Mouse (Mus musculus): Measurements from ENCODE around the gene Hist1h4f. TPM values are rescaled to one million over a fixed set of nuclear protein-coding genes. Genes with fewer than 3 reads are reported as not detected.
"Not testable (repeated sequence)": the region's sequence is repeated elsewhere in the genome, so short reads cannot be mapped to it uniquely, and the experiment has no call there.

Gene Hist1h4f
- polyA plus RNA-seq, 1 experiment from 2014 or later = not detected

GRCm38 (mm10) chr13:23537006-23537710 lies 14.3 kb downstream of the Hist1h4f start:
- Histone ChIP-seq H3K9ac (replicated peaks; ENCODE audit: low read depth, low read length) (no peak overlapping the region), H3K4me3 (replicated peaks; ENCODE audit: low read length) (peak overlapping the region; percentile 11; the same call in 1 of the 2 replicates)

GRCm38 (mm10) chr13:23536076-23536822 lies 15.2 kb downstream of the Hist1h4f start:
- H3K27ac ChIP-seq (ENCODE audit: low read length) = no peak overlapping the region
- WGBS = 17% methylated on average over 7 of the region's 7 CpGs
- H3K4me2 ChIP-seq (ENCODE audit: low read length) = peak overlapping the region; percentile 29
- H3K4me1 ChIP-seq (replicated peaks; ENCODE audit: control insufficient read depth, insufficient read depth, low read length) = peaks cover 36% of the 10 kb centered on the region
- H3K4me3 ChIP-seq (replicated peaks; ENCODE audit: low read length) = peak overlapping the region; percentile 30
- no peaks in the 10 kb centered on the region for H3K9me3 ChIP-seq (ENCODE audit: control insufficient read depth, low read length)
- no peaks in the 10 kb centered on the region for H3K36me3 ChIP-seq (ENCODE audit: control insufficient read depth, insufficient read depth)
- no peak for ATAC-seq
- no peaks in the 10 kb centered on the region for H3K27me3 ChIP-seq (replicated peaks; ENCODE audit: control insufficient read depth, insufficient read depth, low read length)
- H3K9ac ChIP-seq (replicated peaks; ENCODE audit: low read depth, low read length) = peak overlapping the region; percentile 39; the same call in 1 of the 2 replicates

More at GRCm38 (mm10) chr13:23537006-23537710, 14.3 kb downstream of the Hist1h4f start:
- WGBS = 81% methylated on average over 3 of the region's 3 CpGs
- no peak for ATAC-seq
- no peak overlapping the region for H3K27ac ChIP-seq (ENCODE audit: low read length)
- peaks cover 34% of the 10 kb centered on the region for H3K4me1 ChIP-seq (replicated peaks; ENCODE audit: control insufficient read depth, insufficient read depth, low read length)
- H3K4me2 ChIP-seq (ENCODE audit: low read length) = peak overlapping the region; percentile 38
- H3K36me3 ChIP-seq (ENCODE audit: control insufficient read depth, insufficient read depth) = no peaks in the 10 kb centered on the region
- H3K27me3 ChIP-seq (replicated peaks; ENCODE audit: control insufficient read depth, insufficient read depth, low read length) = no peaks in the 10 kb centered on the region
- H3K9me3 ChIP-seq (ENCODE audit: control insufficient read depth, low read length) = no peaks in the 10 kb centered on the region

GRCm38 (mm10) chr13:23535137-23536075 lies 16.0 kb downstream of the Hist1h4f start, which contains the start of gene Hist1h3g:
Gene Hist1h3g (plus strand): TSS chr13:23535422.
- peaks cover 36% of the 10 kb centered on the region for H3K4me1 ChIP-seq (replicated peaks; ENCODE audit: control insufficient read depth, insufficient read depth, low read length)
- H3K9me3 ChIP-seq (ENCODE audit: control insufficient read depth, low read length); H3K36me3 ChIP-seq (ENCODE audit: control insufficient read depth, insufficient read depth); H3K27me3 ChIP-seq (replicated peaks; ENCODE audit: control insufficient read depth, insufficient read depth, low read length): not testable (repeated sequence)
- H3K4me2 ChIP-seq (ENCODE audit: low read length) = peak within 1 kb of the TSS; percentile 78
- peak within 1 kb of the TSS; percentile 75 for H3K27ac ChIP-seq (ENCODE audit: low read length)
- H3K9ac ChIP-seq (replicated peaks; ENCODE audit: low read depth, low read length) = peak within 1 kb of the TSS; percentile 39
- peak within 1 kb of the TSS; percentile 55 for H3K4me3 ChIP-seq (replicated peaks; ENCODE audit: low read length)
- peak; percentile 91 for ATAC-seq
- under 1% methylated on average over 48 of the region's 62 CpGs for WGBS

GRCm38 (mm10) chr13:23534368-23535131 lies 16.9 kb downstream of the Hist1h4f start:
- Histone ChIP-seq H3K4me2 (ENCODE audit: low read length) (peak overlapping the region; percentile 78), H3K9ac (replicated peaks; ENCODE audit: low read depth, low read length) (peak overlapping the region; percentile 35), H3K4me3 (replicated peaks; ENCODE audit: low read length) (peak overlapping the region; percentile 55), H3K27me3 (replicated peaks; ENCODE audit: control insufficient read depth, insufficient read depth, low read length) (no peaks in the 10 kb centered on the region), H3K9me3 (ENCODE audit: control insufficient read depth, low read length) (no peaks in the 10 kb centered on the region), H3K4me1 (replicated peaks; ENCODE audit: control insufficient read depth, insufficient read depth, low read length) (peaks cover 36% of the 10 kb centered on the region), H3K36me3 (ENCODE audit: control insufficient read depth, insufficient read depth) (no peaks in the 10 kb centered on the region), H3K27ac (ENCODE audit: low read length) (peak overlapping the region; percentile 75)
- ATAC-seq = no peak
- under 1% methylated on average over 15 of the region's 15 CpGs for WGBS

GRCm38 (mm10) chr13:23533560-23534367 lies 17.7 kb downstream of the Hist1h4f start, which contains the start of gene Hist1h2af:
Gene Hist1h2af (plus strand): TSS chr13:23533906.
- Histone ChIP-seq H3K4me2 (ENCODE audit: low read length) (peak within 1 kb of the TSS; percentile 78), H3K4me1 (replicated peaks; ENCODE audit: control insufficient read depth, insufficient read depth, low read length) (peaks cover 36% of the 10 kb centered on the region), H3K27ac (ENCODE audit: low read length) (peak within 1 kb of the TSS; percentile 83), H3K9ac (replicated peaks; ENCODE audit: low read depth, low read length) (peak within 1 kb of the TSS; percentile 35), H3K4me3 (replicated peaks; ENCODE audit: low read length) (peak within 1 kb of the TSS; percentile 55)
- 0% methylated on average over 23 of the region's 53 CpGs for WGBS
- not testable (repeated sequence) for H3K9me3 ChIP-seq (ENCODE audit: control insufficient read depth, low read length); H3K36me3 ChIP-seq (ENCODE audit: control insufficient read depth, insufficient read depth); H3K27me3 ChIP-seq (replicated peaks; ENCODE audit: control insufficient read depth, insufficient read depth, low read length)
- peak; percentile 30 for ATAC-seq

- Histone ChIP-seq H3K27me3 (replicated peaks; ENCODE audit: control insufficient read depth, insufficient read depth, low read length) (no peaks in the 10 kb centered on the region), H3K36me3 (ENCODE audit: control insufficient read depth, insufficient read depth) (no peaks in the 10 kb centered on the region), H3K4me1 (replicated peaks; ENCODE audit: control insufficient read depth, insufficient read depth, low read length) (peaks cover 36% of the 10 kb centered on the region), H3K27ac (ENCODE audit: low read length) (peak overlapping the region; percentile 99), H3K9ac (replicated peaks; ENCODE audit: low read depth, low read length) (peak overlapping the region; percentile 36), H3K4me3 (replicated peaks; ENCODE audit: low read length) (peak overlapping the region; percentile 67), H3K4me2 (ENCODE audit: low read length) (peak overlapping the region; percentile 78), H3K9me3 (ENCODE audit: control insufficient read depth, low read length) (no peaks in the 10 kb centered on the region)
- no peak for ATAC-seq
- 13% methylated on average over 9 of the region's 9 CpGs for WGBS
These were observed 19.0 kb downstream of the Hist1h4f start for GRCm38 (mm10) chr13:23532262-23533075.

- H3K27me3 ChIP-seq (replicated peaks; ENCODE audit: control insufficient read depth, insufficient read depth, low read length) = no peaks in the 10 kb centered on the region
- H3K36me3 ChIP-seq (ENCODE audit: control insufficient read depth, insufficient read depth) = no peaks in the 10 kb centered on the region
- 0% methylated on average over 57 of the region's 70 CpGs for WGBS
- peaks cover 27% of the 10 kb centered on the region for H3K4me1 ChIP-seq (replicated peaks; ENCODE audit: control insufficient read depth, insufficient read depth, low read length)
- H3K4me3 ChIP-seq (replicated peaks; ENCODE audit: low read length) = peak within 1 kb of the TSS; percentile 67
- peak within 1 kb of the TSS; percentile 81 for H3K9ac ChIP-seq (replicated peaks; ENCODE audit: low read depth, low read length)
- H3K9me3 ChIP-seq (ENCODE audit: control insufficient read depth, low read length) = no peaks in the 10 kb centered on the region
- ATAC-seq = peak; percentile 88
- H3K27ac ChIP-seq (ENCODE audit: low read length) = peak within 1 kb of the TSS; percentile 99
- H3K4me2 ChIP-seq (ENCODE audit: low read length) = peak within 1 kb of the TSS; percentile 78
These were observed 20.3 kb downstream of the Hist1h4f start, which contains the start of gene Hist1h4h for GRCm38 (mm10) chr13:23530901-23531875. Gene Hist1h4h (plus strand): TSS chr13:23531050.

Data from forebrain, embryonic 16.5 days (tissue).